Mouse (Mus musculus) layer of hippocampus, adult 9-11 months (tissue): ENCODE measurements around the gene Lysmd4.
"Not testable (repeated sequence)": the region's sequence is repeated elsewhere in the genome, so short reads cannot be mapped to it uniquely, and the experiment has no call there.

Source experiments
- DNase-seq: peaks from one replicate; pipeline ENCODE4 v3.0.0; 2022

The Lysmd4 gene

GRCm38 (mm10) chr7:67232504-67232903 lies 10.2 kb downstream of the Lysmd4 start:
- DNase-seq, result no peak

DNA sequence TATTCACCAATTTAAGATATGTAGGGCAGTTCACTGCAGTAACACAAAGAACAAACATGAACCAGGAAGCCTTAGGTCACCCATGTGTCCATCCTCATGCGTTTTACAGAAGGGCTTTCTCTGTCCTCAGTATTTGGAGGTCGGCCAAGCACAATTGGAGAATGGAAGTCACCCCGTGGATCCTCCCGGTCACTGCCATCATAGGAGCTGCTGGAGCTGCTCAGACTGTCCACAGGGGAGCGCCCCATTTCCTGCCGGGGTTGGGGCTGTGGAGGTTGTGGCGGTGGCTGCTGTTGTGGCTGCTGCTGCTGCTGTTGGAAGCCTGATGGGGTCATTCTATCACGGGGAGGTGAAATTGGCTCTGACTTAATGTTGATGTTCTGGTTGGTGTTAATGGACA lies 12.5 kb downstream of the Lysmd4 start:
- DNase-seq, result peak; percentile 32

GRCm38 (mm10) chr7:67236351-67236750 lies 14.0 kb downstream of the Lysmd4 start:
- DNase-seq, result no peak

GRCm38 (mm10) chr7:67237752-67238151 lies 15.4 kb downstream of the Lysmd4 start:
- no peak for DNase-seq

DNA sequence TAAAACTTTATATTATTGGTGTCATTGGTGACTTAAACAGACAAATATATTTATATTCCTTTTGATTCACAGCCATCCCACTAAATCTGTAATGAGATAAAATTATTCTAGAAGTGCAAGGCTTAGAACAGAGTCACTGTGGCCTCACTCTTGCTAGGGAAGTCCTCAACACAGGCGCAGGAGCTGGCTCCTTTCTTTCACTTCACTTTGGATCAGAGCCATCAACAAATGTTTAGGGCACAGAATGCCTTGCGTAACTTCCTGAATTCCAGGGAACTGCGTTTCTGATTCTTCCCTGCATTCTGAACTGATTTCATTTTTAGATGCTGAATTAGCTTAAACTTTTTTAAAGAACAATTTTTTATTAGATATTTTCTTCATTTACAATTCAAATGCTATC lies 19.6 kb downstream of the Lysmd4 start:
- peak; percentile 35 for DNase-seq

GRCm38 (mm10) chr7:67243121-67243893 lies 21.0 kb downstream of the Lysmd4 start:
- no peak for DNase-seq

GRCm38 (mm10) chr7:67243894-67244282 lies 21.5 kb downstream of the Lysmd4 start:
- DNase-seq, result no peak

DNA sequence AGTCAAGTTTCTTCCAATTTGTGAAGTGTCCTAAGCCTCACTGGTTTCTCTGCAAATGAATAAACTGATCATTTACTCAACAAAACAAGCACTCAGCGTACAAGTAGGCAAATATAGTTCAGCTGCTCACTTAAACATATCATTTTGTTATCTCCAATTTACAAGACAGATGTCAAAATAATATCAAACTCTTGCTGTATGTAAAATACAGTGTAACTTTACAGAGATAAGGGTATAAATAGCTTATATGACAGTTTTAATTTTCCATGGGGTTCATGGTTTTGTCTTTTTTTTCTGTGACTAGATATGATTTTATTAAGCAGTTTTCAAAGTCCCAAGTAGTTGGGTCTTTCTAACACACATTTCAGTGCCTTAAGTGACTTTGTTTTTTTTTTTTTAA lies 22.9 kb downstream of the Lysmd4 start:
- no peak for DNase-seq

- DNase-seq, result no peak
Measured at GRCm38 (mm10) chr7:67246067-67246466, 23.7 kb downstream of the Lysmd4 start.

GRCm38 (mm10) chr7:67259828-67260563 lies 37.7 kb downstream of the Lysmd4 start:
- peak; percentile 66 for DNase-seq

- not testable (repeated sequence) for DNase-seq
Measured at GRCm38 (mm10) chr7:67270447-67270846, 48.1 kb downstream of the Lysmd4 start.

GRCm38 (mm10) chr7:67283581-67283980 lies 61.2 kb downstream of the Lysmd4 start:
- no peak for DNase-seq

DNA sequence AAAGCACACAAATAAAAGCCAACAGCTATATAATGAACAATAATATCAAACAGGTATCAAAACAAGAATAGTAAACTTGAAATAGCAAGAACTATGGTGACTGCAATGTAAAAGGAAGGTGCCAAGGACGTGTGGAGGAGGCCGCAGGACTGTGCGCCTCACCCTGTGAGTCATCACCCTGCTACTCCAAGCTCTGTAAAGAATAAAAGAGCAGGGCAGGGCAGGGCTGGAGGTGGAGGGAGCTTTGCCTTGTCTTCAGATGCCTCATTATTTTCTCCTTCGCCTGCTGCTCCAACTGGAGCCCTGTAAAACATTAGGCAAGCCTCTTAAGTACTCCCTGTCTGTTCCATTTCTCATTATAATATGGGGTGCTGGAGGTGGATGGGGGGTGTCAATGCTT lies 65.1 kb downstream of the Lysmd4 start:
- peak; percentile 8 for DNase-seq

DNA sequence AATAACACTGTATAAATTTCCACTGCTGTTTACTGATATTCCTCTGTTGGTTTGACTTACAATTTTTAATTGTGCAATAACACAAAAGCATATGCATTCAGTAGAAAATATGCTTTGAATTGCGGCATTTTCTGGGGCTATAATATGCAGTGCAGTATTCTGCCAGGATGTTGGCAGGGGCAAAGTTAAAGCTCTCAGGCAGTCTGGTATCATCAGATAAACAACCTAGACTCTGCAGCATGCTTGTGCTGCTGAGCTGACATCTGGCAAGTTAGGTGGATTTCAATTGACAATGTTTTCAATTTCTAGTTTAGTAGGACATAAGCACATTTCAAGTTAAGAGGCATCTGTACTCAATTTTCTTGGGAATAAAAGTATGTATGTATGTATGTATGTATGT lies 69.0 kb downstream of the Lysmd4 start:
- no peak for DNase-seq

DNA sequence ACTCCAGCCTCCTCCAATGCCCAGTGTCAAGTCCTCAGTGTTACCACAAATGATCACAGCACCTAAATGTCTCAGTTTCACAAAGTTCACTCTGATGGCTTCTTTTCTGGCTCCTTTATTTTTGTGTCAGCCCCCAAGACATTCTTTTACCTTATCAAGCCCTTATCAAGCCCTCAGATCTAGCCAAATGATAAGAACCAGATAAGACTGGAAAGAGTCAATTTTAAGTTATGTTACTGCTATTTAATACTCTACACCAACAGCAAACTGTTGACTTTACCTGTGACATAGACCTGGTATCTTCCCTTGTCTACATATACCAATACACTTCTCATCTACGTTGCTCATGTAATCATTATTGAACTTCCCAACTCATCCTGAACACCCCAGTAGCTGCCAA lies 74.1 kb downstream of the Lysmd4 start:
- no peak for DNase-seq

DNA sequence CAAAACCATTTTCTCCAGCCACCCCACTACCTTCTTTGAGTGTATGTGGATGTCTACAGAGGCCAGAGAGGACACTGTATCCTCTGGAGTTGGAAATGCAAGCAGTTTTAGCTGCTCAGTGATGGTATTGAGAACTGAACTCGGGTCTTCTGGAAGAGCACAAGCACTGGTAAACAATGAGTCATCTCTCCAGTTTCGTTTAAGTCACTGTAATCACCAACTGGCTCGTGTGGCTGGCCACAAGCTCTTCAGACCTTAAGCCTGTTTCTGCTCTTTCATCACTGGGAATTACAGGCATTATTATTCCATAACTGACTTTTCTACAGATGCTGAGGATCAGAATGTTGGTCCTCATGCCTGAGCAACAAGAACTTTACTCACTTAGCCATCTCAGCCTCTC lies 82.6 kb downstream of the Lysmd4 start:
- no peak for DNase-seq

DNA sequence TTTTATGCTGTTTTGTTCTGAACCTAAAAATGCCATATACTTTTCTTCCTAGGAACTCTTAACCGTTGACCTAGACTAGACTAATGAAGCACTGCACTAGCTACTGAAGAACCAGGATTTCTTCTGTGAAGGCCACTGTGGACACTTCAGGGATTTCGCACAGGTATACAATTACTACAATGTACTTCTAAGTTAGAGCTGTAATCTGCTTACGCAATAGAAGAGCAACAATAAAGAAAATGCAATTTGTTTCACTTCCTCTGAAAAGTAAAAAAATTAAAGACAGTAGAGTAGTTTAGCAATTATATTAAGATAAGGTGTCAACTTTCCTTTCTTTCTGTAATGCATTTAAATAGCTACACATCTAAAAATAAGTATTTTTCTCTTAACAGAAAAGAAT lies 84.7 kb downstream of the Lysmd4 start:
- DNase-seq, result no peak

- no peak for DNase-seq
Measured at GRCm38 (mm10) chr7:67308102-67308501, 85.8 kb downstream of the Lysmd4 start.

DNA sequence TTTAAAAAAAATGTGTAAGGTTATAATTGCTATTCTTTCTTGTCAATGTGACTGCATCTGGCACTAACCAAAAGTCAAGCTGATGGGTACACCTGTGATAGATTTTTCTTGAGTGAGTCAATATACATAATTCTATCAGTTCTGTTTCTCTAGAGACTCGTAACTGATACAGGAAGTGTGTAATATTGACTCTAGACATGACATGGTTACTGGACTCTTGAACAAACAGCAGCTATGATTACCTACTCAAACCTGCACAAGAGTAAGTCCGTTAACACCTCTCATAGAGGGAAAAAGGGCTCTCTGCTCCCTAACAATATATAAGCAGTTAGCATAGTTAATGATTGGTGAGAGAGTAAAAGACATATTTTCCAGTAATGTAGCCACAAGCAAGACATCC lies 87.8 kb downstream of the Lysmd4 start:
- DNase-seq, result no peak

DNA sequence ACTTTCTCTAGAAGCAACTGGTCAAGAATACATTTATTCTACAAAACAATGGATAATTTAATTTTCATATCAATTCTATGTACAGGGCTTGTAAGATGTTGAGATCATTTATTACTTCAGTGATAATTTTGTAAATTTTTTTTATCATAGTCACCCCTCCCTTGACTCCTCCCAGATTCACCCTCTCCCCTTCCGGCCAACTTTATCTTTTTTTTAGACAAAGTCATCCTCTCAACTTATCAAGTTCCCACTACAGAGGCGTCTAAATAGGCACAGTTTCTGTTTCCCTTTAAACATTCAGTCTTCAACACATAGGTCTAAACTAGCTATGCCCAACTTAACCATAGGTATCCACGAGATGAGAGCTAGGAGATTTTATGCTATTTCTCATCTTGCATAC lies 90.9 kb downstream of the Lysmd4 start:
- DNase-seq, result no peak

- no peak for DNase-seq
Measured at GRCm38 (mm10) chr7:67318697-67319096, 96.4 kb downstream of the Lysmd4 start.

GRCm38 (mm10) chr7:67320359-67320758 lies 98.0 kb downstream of the Lysmd4 start:
- DNase-seq, result no peak

- no peak for DNase-seq
Measured at GRCm38 (mm10) chr7:67342067-67342625, 119.8 kb downstream of the Lysmd4 start.

- DNase-seq, result no peak
Measured at GRCm38 (mm10) chr7:67344443-67344842, 122.1 kb downstream of the Lysmd4 start.
